Mouse (Mus musculus) layer of hippocampus, postnatal 36 days (tissue): ENCODE measurements around the gene Morf4l1. TPM values are rescaled to one million over a fixed set of nuclear protein-coding genes. Genes with fewer than 3 reads are reported as not detected.
"Not testable (repeated sequence)": the region's sequence is repeated elsewhere in the genome, so short reads cannot be mapped to it uniquely, and the experiment has no call there.

ENCODE experiments used
- DNase-seq, 2 experiments: peaks; one replicate each; pipeline ENCODE4 v3.0.0; 2022
- total RNA-seq, 2 experiments: library from RNA; stranded (reverse); gene quantifications; 2 replicates each; pipeline ENCODE4 v1.2.3; 2021

Gene Morf4l1
- total RNA-seq, 2 experiments from 2014 or later, result 422 to 449 TPM

GRCm38 (mm10) chr9:90060574-90060875 is 54.0 kb downstream of the Morf4l1 start:
- DNase-seq, result no peak

- no peak for DNase-seq
Observed at GRCm38 (mm10) chr9:90059828-90060573, 54.6 kb downstream of the Morf4l1 start.

GRCm38 (mm10) chr9:90056716-90057115 is 57.9 kb downstream of the Morf4l1 start:
- no peak for DNase-seq

GRCm38 (mm10) chr9:90055911-90056310 is 58.7 kb downstream of the Morf4l1 start:
- DNase-seq, result no peak

- DNase-seq, result no peak
Observed at GRCm38 (mm10) chr9:90055409-90055808, 59.2 kb downstream of the Morf4l1 start.

GRCm38 (mm10) chr9:90054371-90055145 is 60.0 kb downstream of the Morf4l1 start:
- DNase-seq, result no peak

- no peak for DNase-seq
Observed at GRCm38 (mm10) chr9:90053852-90054251, 60.7 kb downstream of the Morf4l1 start, which contains the start of gene Ctsh. Gene Ctsh, plus strand, starts transcription at chr9:90054152.

- no peak for DNase-seq
Observed at GRCm38 (mm10) chr9:90047937-90048627, 66.5 kb downstream of the Morf4l1 start.

- no peak for DNase-seq
Observed at GRCm38 (mm10) chr9:90045191-90045590, 69.4 kb downstream of the Morf4l1 start.

- DNase-seq, result not testable (repeated sequence)
Observed at GRCm38 (mm10) chr9:90042906-90043305, 71.7 kb downstream of the Morf4l1 start.

Other genes with a start within 250 kb of the Morf4l1 start
- gene Rasgrf1, start 204.9 kb downstream of the Morf4l1 start, total RNA-seq, result 100 to 1,000 TPM; 434 to 445 TPM
- gene Ctsh, start 60.6 kb downstream of the Morf4l1 start, total RNA-seq, result 10 to 100 TPM; 11.5 to 13.8 TPM
- under 1 TPM; 0.20 to 0.80 TPM for gene Adamts7, start 48.3 kb upstream of the Morf4l1 start, total RNA-seq
- 1 to 10 TPM; 9.0 to 9.1 TPM for gene Tbc1d2b, start 156.0 kb upstream of the Morf4l1 start, total RNA-seq